Mouse (Mus musculus) cerebellum, postnatal 36 days (tissue): ENCODE measurements at regions not wholly inside any gene's neighbourhood (a gene's known extent, or its start where the extent isn't known, plus 50 kb on each side); places are given as distances from the start of the nearest gene placed in this dataset.
A peak's percentile ranks its signal among the peaks of the same experiment; 100 is the strongest.
"Not testable (repeated sequence)": the region's sequence is repeated elsewhere in the genome, so short reads cannot be mapped to it uniquely, and the experiment has no call there.

Source experiments
- DNase-seq, 2 experiments: peaks; one replicate each; pipeline ENCODE4 v3.0.0; 2021 to 2022; ENCODE audit warnings: mixed read lengths in 2 of 2

- DNase-seq: no peak
Measured at GRCm38 (mm10) chr2:166474601-166475000, 239.0 kb downstream of the Prex1 start.

GRCm38 (mm10) chr2:166471257-166471753 is 242.3 kb downstream of the Prex1 start:
- DNase-seq: no peak

GRCm38 (mm10) chr2:166469046-166469593 is 244.5 kb downstream of the Prex1 start:
- no peak for DNase-seq

GRCm38 (mm10) chr2:166467137-166467536 is 246.5 kb downstream of the Prex1 start:
- no peak for DNase-seq

GRCm38 (mm10) chr2:166465531-166465930 is 248.1 kb downstream of the Prex1 start:
- no peak for DNase-seq

- DNase-seq: no peak
Measured at GRCm38 (mm10) chr2:166463539-166463938, 250.1 kb downstream of the Prex1 start.

GRCm38 (mm10) chr2:166461956-166462355 is 251.7 kb downstream of the Prex1 start:
- DNase-seq: no peak

GRCm38 (mm10) chr2:166461103-166461502 is 252.5 kb downstream of the Prex1 start:
- no peak for DNase-seq

GRCm38 (mm10) chr2:166459955-166460354 is 253.7 kb downstream of the Prex1 start:
- DNase-seq: no peak

GRCm38 (mm10) chr2:166458953-166459352 is 254.7 kb downstream of the Prex1 start:
- DNase-seq: no peak

- no peak for DNase-seq
Measured at GRCm38 (mm10) chr2:166457381-166458172, 256.1 kb downstream of the Prex1 start.

- peak in 1 of 2 experiments; percentile 12 for DNase-seq
Measured at GRCm38 (mm10) chr2:166454160-166454888, 259.3 kb downstream of the Prex1 start.

GRCm38 (mm10) chr2:166450964-166451363 is 262.7 kb downstream of the Prex1 start:
- no peak for DNase-seq

GRCm38 (mm10) chr2:166450380-166450779 is 263.3 kb downstream of the Prex1 start:
- no peak for DNase-seq

GRCm38 (mm10) chr2:166448724-166449123 is 264.9 kb downstream of the Prex1 start:
- DNase-seq: no peak

- peak; percentile 49 to 52 for DNase-seq
Measured at GRCm38 (mm10) chr2:166448161-166448560, 265.5 kb downstream of the Prex1 start.

- no peak for DNase-seq
Measured at GRCm38 (mm10) chr2:166446536-166446935, 267.1 kb downstream of the Prex1 start.

GRCm38 (mm10) chr2:166445824-166446223 is 267.8 kb downstream of the Prex1 start:
- DNase-seq: not testable (repeated sequence)

GRCm38 (mm10) chr2:166442997-166443396 is 270.6 kb downstream of the Prex1 start:
- no peak for DNase-seq

- DNase-seq: peak in 1 of 2 experiments; percentile 18
Measured at GRCm38 (mm10) chr2:166439847-166440775, 273.5 kb downstream of the Prex1 start.

GRCm38 (mm10) chr2:166438207-166438606 is 275.4 kb downstream of the Prex1 start:
- DNase-seq: no peak

GRCm38 (mm10) chr2:166434554-166434953 is 279.1 kb downstream of the Prex1 start:
- no peak for DNase-seq
